Mouse (Mus musculus) cerebellum, adult 9-10 months (tissue): ENCODE results near the gene Ski.

Experiments
- DNase-seq: peaks from one replicate; pipeline ENCODE4 v3.0.0; 2022

The Ski gene

DNA sequence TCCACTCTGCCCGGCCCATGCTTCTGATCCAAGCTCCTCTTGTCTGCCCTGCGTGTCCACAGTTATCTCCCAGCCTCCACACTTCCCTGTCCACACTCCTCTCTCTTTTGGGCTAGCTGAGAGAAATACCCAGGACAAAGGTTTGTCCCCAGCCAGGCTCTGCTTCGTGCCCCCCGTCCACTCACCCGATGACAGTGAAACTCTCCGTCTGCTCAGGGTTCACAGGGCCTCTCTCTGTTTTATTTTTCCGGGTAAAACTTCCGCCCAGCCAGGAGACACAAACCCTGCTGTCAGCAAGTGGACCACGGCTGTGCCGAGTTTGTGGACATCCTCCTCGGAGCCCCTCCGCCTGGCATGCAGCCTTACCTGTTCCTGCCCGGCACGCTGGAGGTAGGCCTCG, 94.0 kb downstream of the Ski start:
- no peak for DNase-seq

DNA sequence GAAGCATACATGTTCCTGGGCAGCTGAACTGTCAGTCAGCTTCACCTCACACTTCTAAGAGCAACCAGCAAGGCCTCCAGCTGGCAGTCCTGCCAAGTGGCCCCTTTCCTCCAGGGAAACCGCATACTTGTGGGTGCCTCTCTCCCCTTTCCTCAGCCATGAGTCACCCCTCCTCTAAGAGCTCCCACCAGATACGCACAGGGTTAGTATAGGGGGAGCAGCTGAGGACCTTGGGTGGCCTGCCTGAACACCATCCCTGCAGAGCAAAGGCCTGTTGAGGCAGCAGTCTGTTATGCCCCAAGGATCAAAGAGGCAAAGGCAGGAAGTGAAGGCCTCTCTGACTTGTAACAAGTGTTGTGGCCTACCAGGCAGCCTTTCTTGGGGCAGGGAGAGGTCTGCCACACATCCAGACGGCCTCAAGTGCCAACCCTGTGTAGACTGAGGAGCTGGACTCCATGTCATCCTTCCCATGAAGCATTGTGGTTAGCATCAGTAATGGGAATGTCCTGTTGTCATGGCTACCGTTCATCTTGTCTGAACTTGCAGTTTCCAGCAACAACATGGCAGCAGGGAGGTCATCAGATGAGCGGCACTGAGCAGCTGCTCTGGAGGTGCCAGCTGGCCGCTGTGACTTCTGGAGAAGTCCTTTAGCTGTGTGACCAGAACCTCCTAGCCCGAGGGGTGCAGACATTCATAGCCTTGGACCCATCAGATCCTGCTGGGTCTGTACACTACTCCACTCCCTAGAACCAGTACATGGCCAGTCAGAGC, 95.6 kb downstream of the Ski start:
- no peak for DNase-seq

GRCm38 (mm10) chr4:155126194-155126593, 96.2 kb downstream of the Ski start:
- no peak for DNase-seq

GRCm38 (mm10) chr4:155125310-155125709, 97.1 kb downstream of the Ski start:
- DNase-seq: no peak

DNA sequence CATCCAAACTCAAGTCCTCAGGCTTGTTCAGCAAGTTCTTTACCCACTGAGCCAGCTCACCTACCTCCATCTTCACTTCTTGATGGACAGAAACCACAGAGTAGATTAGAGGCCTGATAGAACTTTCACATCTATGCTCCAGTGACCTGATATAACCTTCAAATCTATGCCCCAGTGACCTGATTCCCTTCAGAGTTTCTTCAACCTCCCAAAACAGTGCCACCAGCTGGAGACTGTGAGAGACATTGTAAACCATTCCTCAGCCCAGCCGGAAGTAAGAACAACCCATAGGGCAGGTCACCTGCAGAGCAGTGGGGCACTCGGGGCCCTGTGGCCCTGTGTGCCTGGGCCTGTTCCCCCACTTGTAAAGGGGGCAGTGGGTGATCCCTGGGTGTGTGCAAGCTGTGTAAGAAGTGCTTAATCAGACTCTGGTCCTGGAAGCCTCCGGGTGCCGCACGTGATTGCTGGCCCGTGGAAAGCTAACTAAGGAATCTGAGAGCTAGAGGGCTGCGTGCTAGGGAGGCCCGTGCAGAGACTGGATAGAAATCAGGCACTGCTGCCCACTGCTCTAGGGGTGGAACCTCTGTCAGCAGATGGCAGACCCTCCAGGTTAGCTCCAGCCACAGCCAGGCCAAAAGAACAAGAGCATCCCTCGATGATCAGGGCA, 98.4 kb downstream of the Ski start:
- DNase-seq: no peak

DNA sequence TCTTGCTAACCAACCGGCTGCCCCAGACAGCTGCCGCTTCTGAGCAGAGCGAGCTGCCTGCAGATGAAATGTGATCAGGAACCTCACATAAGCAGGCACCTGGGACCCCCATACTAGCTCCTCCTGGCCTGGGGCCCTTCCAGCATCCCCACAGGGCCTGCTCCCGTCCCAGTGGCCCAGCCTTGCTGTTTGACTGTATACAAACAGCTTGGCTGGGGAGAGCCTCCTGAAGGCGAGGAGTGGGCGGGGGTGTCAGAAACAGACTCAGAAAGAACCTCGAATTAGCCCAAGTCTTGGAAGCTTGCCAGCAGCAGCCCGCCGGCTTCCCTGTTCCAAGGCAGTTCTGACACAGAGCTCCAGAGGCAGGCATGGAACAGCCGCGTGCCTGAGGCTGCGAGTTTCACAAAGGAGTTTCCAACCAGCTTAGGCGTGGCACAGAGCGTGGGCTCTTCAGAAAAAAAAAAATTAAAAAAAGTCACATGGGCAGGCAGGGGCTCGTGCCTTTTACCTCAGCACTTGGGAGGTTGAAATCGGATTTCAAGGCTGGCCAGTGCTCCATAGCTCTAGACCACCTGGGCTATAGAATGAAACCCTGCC, 99.8 kb downstream of the Ski start:
- DNase-seq: peak; percentile 54

- DNase-seq: no peak
Observed at GRCm38 (mm10) chr4:155121915-155122443, 100.4 kb downstream of the Ski start.

GRCm38 (mm10) chr4:155121222-155121621, 101.2 kb downstream of the Ski start:
- no peak for DNase-seq

GRCm38 (mm10) chr4:155120583-155120982, 101.8 kb downstream of the Ski start:
- DNase-seq: no peak

GRCm38 (mm10) chr4:155120038-155120437, 102.4 kb downstream of the Ski start:
- no peak for DNase-seq

DNA sequence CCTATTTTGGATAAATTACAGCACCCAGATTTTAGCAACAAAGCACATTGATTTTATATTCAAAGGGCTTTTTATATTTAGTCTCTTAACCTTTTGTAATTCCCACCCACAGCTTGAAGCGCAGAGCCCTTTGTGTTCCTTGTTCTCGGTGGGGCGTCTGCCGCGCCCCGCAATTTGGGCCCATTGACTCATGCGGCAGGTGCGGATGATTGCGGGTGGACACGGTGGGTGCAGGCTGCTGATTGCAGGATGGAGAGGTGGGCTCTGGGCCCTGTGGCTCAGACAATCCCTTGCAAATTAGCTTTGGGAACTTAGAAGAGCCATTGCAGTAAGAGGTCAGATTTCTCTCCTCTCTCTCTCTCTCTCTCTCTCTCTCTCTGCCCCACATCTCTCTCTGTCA, 104.1 kb downstream of the Ski start:
- no peak for DNase-seq

- DNase-seq: no peak
Observed at GRCm38 (mm10) chr4:155117396-155117978, 104.9 kb downstream of the Ski start.

GRCm38 (mm10) chr4:155116607-155117006, 105.8 kb downstream of the Ski start:
- DNase-seq: no peak

DNA sequence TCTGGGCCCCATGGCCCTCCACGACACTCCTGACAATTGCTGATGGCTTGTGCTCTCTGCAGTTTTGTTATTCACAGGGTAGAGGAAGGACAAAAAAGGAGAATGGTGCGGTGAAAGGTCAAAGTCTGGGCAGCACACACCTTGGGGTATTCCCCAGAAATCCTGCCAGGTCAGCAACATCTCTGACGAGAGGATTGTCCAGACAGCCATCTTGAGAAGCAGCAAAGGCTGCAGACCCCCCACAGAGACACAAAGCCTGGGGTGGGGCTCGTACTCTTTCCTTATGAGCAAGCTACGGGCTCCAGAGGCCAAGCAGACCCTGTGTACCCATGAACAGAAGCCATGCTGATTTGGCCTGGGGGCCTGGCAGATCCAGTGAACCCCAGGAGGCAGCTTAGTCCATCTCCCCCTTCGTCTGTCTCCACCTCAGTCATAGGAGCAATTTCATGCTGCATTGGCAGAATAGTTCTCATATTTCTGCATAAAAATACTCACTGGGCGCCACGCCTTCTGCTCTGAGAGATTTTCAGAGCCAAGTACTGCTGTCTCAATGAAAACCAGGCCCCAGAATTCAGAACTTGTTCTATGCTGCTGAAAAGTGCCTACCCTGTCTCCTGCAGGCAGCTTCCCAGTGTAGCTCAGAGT, 108.5 kb downstream of the Ski start:
- no peak for DNase-seq

DNA sequence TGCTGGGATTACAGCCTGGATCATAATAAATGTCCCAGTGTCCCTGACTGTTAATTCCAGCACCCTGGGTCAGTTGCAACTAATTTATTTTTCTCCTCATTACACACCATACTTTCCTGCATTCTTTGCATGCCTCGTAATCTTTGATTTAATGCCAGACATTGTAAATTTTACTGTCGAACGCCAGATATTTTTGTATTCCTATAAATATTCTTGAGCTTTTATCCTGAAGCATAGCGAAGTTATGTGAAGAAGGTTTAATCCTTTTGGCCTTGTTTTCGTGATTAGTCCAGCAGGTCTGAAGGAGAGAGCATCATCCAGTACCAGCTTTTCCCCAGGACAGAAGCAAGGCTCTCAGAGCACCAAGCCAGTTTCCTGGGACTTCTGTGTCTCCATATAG, 112.9 kb downstream of the Ski start:
- no peak for DNase-seq

DNA sequence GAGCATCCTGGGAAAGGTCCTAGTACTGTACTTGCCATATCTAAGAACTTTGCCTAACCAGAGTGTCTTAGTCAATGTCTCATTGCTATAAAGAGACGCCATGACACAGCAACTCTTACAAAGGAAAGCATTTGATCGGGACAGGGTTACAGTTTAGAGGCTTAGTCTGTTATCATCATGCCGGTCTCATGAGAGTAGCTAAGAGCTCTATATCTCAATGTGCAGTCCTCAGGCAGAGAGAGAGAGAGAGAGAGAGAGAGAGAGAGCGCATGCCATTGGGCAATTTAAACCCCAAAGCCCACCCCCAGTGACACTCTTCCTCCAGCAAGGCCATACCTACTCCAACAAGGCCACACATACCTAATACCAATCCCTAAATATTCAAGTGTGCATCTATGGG, 114.5 kb downstream of the Ski start:
- no peak for DNase-seq
